Mouse (Mus musculus) bone marrow, adult 2 months (tissue): ENCODE data around the gene Prr5.

Source experiments
- CTCF ChIP-seq: fragments of 200-500 bp; IDR thresholded peaks from 2 replicates; pipeline ENCODE4 v1.5.1; 2011; ENCODE audit warnings: low read length, control low read depth; ENCODE audit not compliant: control insufficient read depth, insufficient read depth
- POLR2A ChIP-seq: fragments of 200-500 bp; IDR thresholded peaks from 2 replicates; pipeline ENCODE4 v1.6.1; 2011; ENCODE audit warnings: low read depth, mild to moderate bottlenecking, control low read depth, low read length, borderline replicate concordance; ENCODE audit not compliant: control insufficient read depth

DNA sequence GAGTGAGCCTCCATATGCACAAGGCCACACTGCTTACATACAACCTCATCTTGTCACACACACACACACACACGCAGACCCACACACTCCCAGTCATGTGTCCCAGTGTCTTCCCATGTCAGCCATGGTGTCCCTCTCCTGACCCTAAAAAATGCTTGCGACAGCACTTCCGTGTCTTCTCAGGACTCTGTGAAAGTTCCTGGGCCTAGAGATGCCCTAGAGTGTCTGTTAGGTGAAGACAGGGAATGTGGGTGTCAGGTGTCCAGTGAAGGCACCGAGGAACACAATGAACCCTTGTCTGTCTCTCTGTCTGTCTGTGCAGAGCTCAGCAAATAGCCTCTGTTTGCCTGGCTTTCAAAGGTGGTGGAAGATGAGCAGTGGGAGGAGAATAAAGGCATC, 1.2 kb downstream of the Prr5 start:
- no peak for TF ChIP-seq CTCF
- no peak for TF ChIP-seq POLR2A
